Mouse (Mus musculus) limb, embryonic 11.5 days (tissue): ENCODE results near the gene Arhgef19. TPM values are rescaled to one million over a fixed set of nuclear protein-coding genes. Genes with fewer than 3 reads are reported as not detected.
A peak's percentile ranks its signal among the peaks of the same experiment; 100 is the strongest.

Source experiments
- ATAC-seq: fragments of 200-750 bp; cut with Nextera tagmentation; 2 replicates; pipeline ENCODE4 v1.8.0; 2017; ENCODE audit warnings: low read depth; ENCODE audit not compliant: insufficient number of reproducible peaks, low FRiP score, low TSS enrichment
- DNase-seq: peaks from one replicate; pipeline ENCODE4 v3.0.0-alpha.2; 2015; ENCODE audit warnings: low spot score
- H3K27ac ChIP-seq: fragments of 300-500 bp; sonication (generic); replicated peaks from 2 replicates; pipeline ENCODE4 v1.5.1; 2014; ENCODE audit warnings: low read depth, mild to moderate bottlenecking, low read length
- H3K27me3 ChIP-seq: fragments of 300-500 bp; sonication (generic); 2 replicates; pipeline ENCODE4 v1.6.1; 2014; ENCODE audit warnings: mild to moderate bottlenecking, low read length, mixed read lengths; ENCODE audit not compliant: control insufficient read depth, insufficient read depth
- H3K36me3 ChIP-seq: fragments of 300-500 bp; sonication (generic); 2 replicates; pipeline ENCODE4 v1.6.1; 2014; ENCODE audit warnings: mild to moderate bottlenecking, low read length, moderate library complexity, mixed read lengths; ENCODE audit not compliant: control insufficient read depth, insufficient read depth
- H3K4me1 ChIP-seq: fragments of 300-500 bp; sonication (generic); 2 replicates; pipeline ENCODE4 v1.6.1; 2014; ENCODE audit warnings: low read length, mixed read lengths; ENCODE audit not compliant: control insufficient read depth, insufficient read depth
- H3K4me2 ChIP-seq: fragments of 300-500 bp; sonication (generic); 2 replicates; pipeline ENCODE4 v1.6.1; 2014; ENCODE audit warnings: low read depth, mild to moderate bottlenecking, moderate library complexity; ENCODE audit not compliant: severe bottlenecking
- H3K4me3 ChIP-seq: fragments of 300-500 bp; sonication (generic); 2 replicates; pipeline ENCODE4 v1.5.1; 2014; ENCODE audit warnings: low read depth, low read length
- H3K9ac ChIP-seq: fragments of 300-500 bp; sonication (generic); 2 replicates; pipeline ENCODE4 v1.6.1; 2014; ENCODE audit warnings: mild to moderate bottlenecking, low read length
- H3K9me3 ChIP-seq: fragments of 300-500 bp; sonication (generic); 2 replicates; pipeline ENCODE4 v1.6.1; 2016; ENCODE audit warnings: low read length; ENCODE audit not compliant: control insufficient read depth
- WGBS: fragments of 180-500 bp; shearing (Covaris S2); extraction: QIAGEN DNeasy Blood & Tissue Kit; methylation state at CpG from one replicate; pipeline ENCODE4 v1.1.7; 2014; 5-methylcytosine and 5-hydroxymethylcytosine counted together
- polyA plus RNA-seq: library from polyadenylated mRNA; unstranded; fragments of >200 nt; fragmentation: Nextera tagmentation; extraction: Ambion mirVana; gene quantifications from 2 replicates; pipeline ENCODE4 v1.2.1, GENCODE M21; 2014

The Arhgef19 gene
- polyA plus RNA-seq, 1 experiment from 2014 or later, result 4.6 TPM

- no peak overlapping the region for H3K9ac ChIP-seq
- no peak overlapping the region for H3K4me2 ChIP-seq
- no peak for ATAC-seq
- H3K27me3 ChIP-seq, result no peaks in the 10 kb centered on the region
- no peak for DNase-seq
- WGBS, result 82% methylated on average over 6 of the region's 6 CpGs
- peaks cover 3% of the 10 kb centered on the region; the same call in 1 of the 2 replicates for H3K9me3 ChIP-seq
- no peak overlapping the region for H3K4me3 ChIP-seq
- no peaks in the 10 kb centered on the region for H3K4me1 ChIP-seq
- no peaks in the 10 kb centered on the region for H3K36me3 ChIP-seq
- H3K27ac ChIP-seq, result no peak overlapping the region
These were observed 32.4 kb downstream of the Arhgef19 start for GRCm38 (mm10) chr4:141271721-141272120.

DNA sequence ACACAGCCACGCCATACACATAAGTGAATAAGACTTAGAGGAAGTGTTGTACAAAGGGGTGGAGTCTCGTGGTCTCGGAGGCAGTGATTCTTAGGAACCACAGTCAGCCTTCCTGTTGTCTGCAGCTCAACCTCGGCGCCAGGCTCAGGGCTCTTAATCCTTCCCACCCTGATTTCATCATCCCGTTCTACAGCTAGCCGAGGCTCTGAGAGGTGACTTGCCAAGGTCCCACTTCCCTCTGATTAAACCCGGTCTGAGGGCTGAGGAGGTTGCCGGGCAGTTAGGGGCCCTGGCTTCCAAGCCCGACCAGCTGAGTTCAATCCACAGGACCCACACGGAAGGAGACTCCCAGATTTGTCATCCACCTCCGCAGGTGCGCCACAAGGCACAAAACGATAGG lies 33.6 kb downstream of the Arhgef19 start:
- no peaks in the 10 kb centered on the region for H3K27me3 ChIP-seq
- DNase-seq (no peak), ATAC-seq (peak; percentile 5; the same call in 1 of the 2 replicates)
- no peak overlapping the region for H3K27ac ChIP-seq
- no peaks in the 10 kb centered on the region for H3K36me3 ChIP-seq
- H3K4me2 ChIP-seq, result peak overlapping the region; percentile 18
- H3K9ac ChIP-seq, result no peak overlapping the region
- H3K9me3 ChIP-seq, result peaks cover 3% of the 10 kb centered on the region; the same call in 1 of the 2 replicates
- whole genome bisulfite sequencing, result 18% methylated on average over 14 of the region's 14 CpGs
- H3K4me1 ChIP-seq, result no peaks in the 10 kb centered on the region
- H3K4me3 ChIP-seq, result no peak overlapping the region

GRCm38 (mm10) chr4:141273296-141273695 lies 34.0 kb downstream of the Arhgef19 start:
- Histone ChIP-seq H3K27me3 (no peaks in the 10 kb centered on the region), H3K9me3 (peaks cover under 1% of the 10 kb centered on the region; the same call in 1 of the 2 replicates), H3K27ac (no peak overlapping the region), H3K4me2 (peak overlapping the region; percentile 18), H3K4me3 (no peak overlapping the region), H3K4me1 (no peaks in the 10 kb centered on the region), H3K9ac (no peak overlapping the region), H3K36me3 (no peaks in the 10 kb centered on the region)
- ATAC-seq (peak; percentile 79), DNase-seq (peak; percentile 94)
- 18% methylated on average over 12 of the region's 12 CpGs for WGBS

- DNase-seq (no peak), ATAC-seq (no peak)
- no peaks in the 10 kb centered on the region for H3K27me3 ChIP-seq
- no peaks in the 10 kb centered on the region for H3K4me1 ChIP-seq
- H3K4me3 ChIP-seq, result no peak overlapping the region
- no peaks in the 10 kb centered on the region for H3K9me3 ChIP-seq
- 40% methylated on average over 23 of the region's 23 CpGs for WGBS
- no peak overlapping the region for H3K9ac ChIP-seq
- H3K4me2 ChIP-seq, result no peak overlapping the region
- no peak overlapping the region for H3K27ac ChIP-seq
- H3K36me3 ChIP-seq, result no peaks in the 10 kb centered on the region
These were observed 35.4 kb downstream of the Arhgef19 start for GRCm38 (mm10) chr4:141274485-141275341.

DNA sequence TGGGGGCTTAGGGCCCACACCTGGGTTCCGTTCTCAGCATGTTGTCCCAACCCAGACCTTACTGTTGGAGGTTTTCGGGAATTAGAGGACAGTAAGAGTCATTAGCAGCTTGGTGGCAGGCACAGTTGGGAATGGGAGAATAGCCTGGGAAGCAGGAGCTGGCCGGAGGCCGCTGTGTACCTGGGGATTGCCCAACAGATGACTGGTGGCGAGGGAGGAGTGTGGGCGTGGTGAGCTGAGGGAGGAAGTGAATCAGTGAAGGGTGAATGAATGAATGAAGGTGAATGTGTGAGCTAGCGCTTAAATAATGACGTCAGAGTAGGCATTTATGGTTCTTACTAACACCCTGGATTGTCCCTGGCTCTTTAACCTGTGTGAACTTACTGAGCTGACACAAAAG lies 37.9 kb downstream of the Arhgef19 start:
- DNase-seq (no peak), ATAC-seq (no peak)
- 68% methylated on average over 8 of the region's 8 CpGs for WGBS
- no peaks in the 10 kb centered on the region for H3K9me3 ChIP-seq
- no peak overlapping the region for H3K4me3 ChIP-seq
- H3K27ac ChIP-seq, result no peak overlapping the region
- no peaks in the 10 kb centered on the region for H3K36me3 ChIP-seq
- no peak overlapping the region for H3K4me2 ChIP-seq
- H3K9ac ChIP-seq, result no peak overlapping the region
- peaks cover 10% of the 10 kb centered on the region for H3K4me1 ChIP-seq
- no peaks in the 10 kb centered on the region for H3K27me3 ChIP-seq

GRCm38 (mm10) chr4:141278154-141278553 lies 38.9 kb downstream of the Arhgef19 start:
- no peak for ATAC-seq
- Histone ChIP-seq H3K36me3 (no peaks in the 10 kb centered on the region), H3K4me3 (no peak overlapping the region), H3K4me1 (peaks cover 16% of the 10 kb centered on the region), H3K27ac (no peak overlapping the region), H3K9me3 (no peaks in the 10 kb centered on the region), H3K4me2 (no peak overlapping the region), H3K27me3 (no peaks in the 10 kb centered on the region), H3K9ac (no peak overlapping the region; the same call in 1 of the 2 replicates)
- 56% methylated on average over 7 of the region's 7 CpGs for WGBS
- DNase-seq, result no peak

DNA sequence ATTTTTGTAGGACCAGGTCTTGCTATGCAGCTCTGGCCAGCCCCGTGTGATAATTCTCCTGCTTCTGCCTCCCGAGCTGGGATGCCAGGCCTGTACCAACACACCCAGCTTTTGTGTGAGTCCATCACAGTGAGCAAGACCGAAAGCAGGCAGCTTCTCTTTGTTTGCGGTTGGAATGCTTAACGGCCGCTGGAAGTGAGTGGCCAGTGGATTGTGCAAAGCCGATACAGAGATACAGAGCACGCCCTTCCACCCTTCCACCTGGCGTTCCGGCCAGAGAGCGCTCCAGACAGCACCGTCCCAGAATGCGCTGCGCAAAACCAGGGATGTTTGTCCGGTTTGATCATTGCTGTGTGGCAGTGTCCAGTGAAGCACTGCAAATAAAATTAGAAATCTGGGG lies 40.0 kb downstream of the Arhgef19 start:
- H3K4me3 ChIP-seq, result no peak overlapping the region
- H3K4me2 ChIP-seq, result no peak overlapping the region
- no peak overlapping the region; the same call in 1 of the 2 replicates for H3K9ac ChIP-seq
- DNase-seq (no peak), ATAC-seq (no peak)
- peaks cover 19% of the 10 kb centered on the region for H3K4me1 ChIP-seq
- H3K9me3 ChIP-seq, result no peaks in the 10 kb centered on the region
- WGBS, result 83% methylated on average over 15 of the region's 15 CpGs
- no peaks in the 10 kb centered on the region for H3K36me3 ChIP-seq
- H3K27me3 ChIP-seq, result no peaks in the 10 kb centered on the region
- no peak overlapping the region for H3K27ac ChIP-seq

- Histone ChIP-seq H3K27me3 (no peaks in the 10 kb centered on the region), H3K9me3 (no peaks in the 10 kb centered on the region), H3K4me1 (peaks cover 19% of the 10 kb centered on the region), H3K4me3 (no peak overlapping the region), H3K4me2 (no peak overlapping the region), H3K9ac (no peak overlapping the region), H3K27ac (no peak overlapping the region), H3K36me3 (no peaks in the 10 kb centered on the region)
- ATAC-seq, result no peak
- no peak for DNase-seq
- WGBS, result 91% methylated on average over 6 of the region's 6 CpGs
These were observed 40.5 kb downstream of the Arhgef19 start for GRCm38 (mm10) chr4:141279783-141280182.
